Mouse (Mus musculus) central nervous system, embryonic 14 days (tissue): ENCODE measurements around the gene Zdhhc20. TPM values are rescaled to one million over a fixed set of nuclear protein-coding genes. Genes with fewer than 3 reads are reported as not detected.

Source experiments
- polyA plus RNA-seq: library from polyadenylated mRNA; depleted of rRNA; stranded (reverse); fragments of >200 nt; gene quantifications from 2 replicates; pipeline ENCODE4 v1.2.3, GENCODE M21; 2012; rRNA removed

Zdhhc20 gene
- 27.0 and 27.5 TPM in 2 replicates for polyA plus RNA-seq

GRCm38 (mm10) chr14:57890011-57890842 is at the start of gene Zdhhc20:
Zdhhc20 (minus strand) TSS chr14:57890276.

GRCm38 (mm10) chr14:57825788-57826751 is 64.0 kb downstream of the Zdhhc20 start, which contains the start of the genes Ska3 and Mrpl57:
Ska3 (minus strand) TSS chr14:57826185.
Mrpl57 (plus strand) TSS chr14:57826234.

GRCm38 (mm10) chr14:57797991-57798931 is 91.8 kb downstream of the Zdhhc20 start, which contains the start of gene Sap18:
Sap18 (plus strand) TSS chr14:57798180.

Other genes with a start within 250 kb of the Zdhhc20 start
- gene Xpo4, start 224.8 kb downstream of the Zdhhc20 start, polyA plus RNA-seq: 9.0 and 9.6 TPM in 2 replicates
- gene Gm49361, start 144.2 kb downstream of the Zdhhc20 start, polyA plus RNA-seq: not detected in 2 replicates
- gene Lats2, start 131.9 kb downstream of the Zdhhc20 start, polyA plus RNA-seq: 10.4 and 12.7 TPM in 2 replicates
- gene Sap18, start 92.1 kb downstream of the Zdhhc20 start, polyA plus RNA-seq: 36.4 and 38.7 TPM in 2 replicates
- 7.8 and 9.8 TPM in 2 replicates for gene Ska3, start 64.1 kb downstream of the Zdhhc20 start, polyA plus RNA-seq
- 73.4 and 76.6 TPM in 2 replicates for gene Mrpl57, start 64.0 kb downstream of the Zdhhc20 start, polyA plus RNA-seq
- 39.1 and 39.7 TPM in 2 replicates for gene Micu2, start 109.0 kb upstream of the Zdhhc20 start, polyA plus RNA-seq
- gene Fgf9, start 180.3 kb upstream of the Zdhhc20 start, polyA plus RNA-seq: 4.5 and 6.9 TPM in 2 replicates